Mouse (Mus musculus) lung, adult 2 months (tissue): ENCODE data around the gene Eif4e.

Source experiments
- CTCF ChIP-seq: fragments of 200-500 bp; IDR thresholded peaks from 2 replicates; pipeline ENCODE4 v1.5.1; 2011; ENCODE audit warnings: mild to moderate bottlenecking, low read length, control low read depth; ENCODE audit not compliant: insufficient read depth
- POLR2A ChIP-seq: fragments of 200-500 bp; IDR thresholded peaks from 2 replicates; pipeline ENCODE4 v1.6.1; 2011; ENCODE audit warnings: low read depth, mild to moderate bottlenecking, control low read depth, low read length, borderline replicate concordance; ENCODE audit errors: extremely low read depth

DNA sequence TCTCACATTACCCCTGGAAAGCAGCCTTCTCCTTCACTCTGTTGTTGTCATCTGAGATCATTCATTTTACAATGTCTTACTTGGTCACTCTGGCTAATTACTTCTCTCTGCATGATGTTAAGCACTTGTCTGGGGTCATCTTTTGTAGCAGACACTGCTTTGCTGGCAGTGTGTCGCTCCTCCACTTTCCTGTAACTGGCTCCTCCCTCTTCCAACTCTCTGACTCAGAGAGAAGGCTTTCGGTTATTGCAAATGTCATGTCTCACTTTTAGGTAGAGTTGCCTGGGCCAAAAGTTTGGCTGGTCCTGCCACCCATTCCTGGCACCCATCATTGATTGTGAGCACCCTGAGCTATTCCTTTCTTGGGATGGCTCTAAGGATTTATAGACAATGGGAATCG is 11.2 kb upstream of the Eif4e start:
- TF ChIP-seq POLR2A (no peak), CTCF (no peak)
